Mouse (Mus musculus): Measurements from ENCODE around the gene Palm2. TPM values are rescaled to one million over a fixed set of nuclear protein-coding genes. Genes with fewer than 3 reads are reported as not detected.

Palm2 gene
- total RNA-seq, 2 experiments from 2014 or later = 59.0 to 68.7 TPM

- DNase-seq (ENCODE audit: low spot score in 2 of 2) = peak; percentile 73
- intact Hi-C loops (cut with DNase I) = no loop called here
These were observed 127.0 kb downstream of the Palm2 start for GRCm38 (mm10) chr4:57561055-57561454.

GRCm38 (mm10) chr4:57565283-57565682, 131.2 kb downstream of the Palm2 start:
- no peak for DNase-seq (ENCODE audit: low spot score in 2 of 2)
- intact Hi-C loops (cut with DNase I) = no loop called here

DNA sequence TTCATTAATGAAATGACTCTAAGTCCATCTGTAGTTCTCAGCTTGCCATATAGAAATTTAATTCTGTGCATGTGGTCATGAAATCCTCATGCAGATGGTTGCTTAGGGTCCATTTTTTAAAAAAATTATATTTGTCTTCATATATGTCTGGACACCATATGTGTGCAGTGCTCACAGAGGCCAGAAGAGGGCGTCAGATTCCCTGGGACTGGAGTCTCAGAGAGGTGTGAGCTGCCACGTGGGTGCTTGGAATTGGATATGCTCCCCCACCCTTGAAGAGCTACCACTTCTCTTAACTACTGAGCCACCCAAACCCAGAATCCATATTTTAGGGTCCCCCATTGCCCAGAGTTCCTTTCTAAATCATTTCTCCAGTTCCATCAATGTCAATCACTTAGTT, 131.8 kb downstream of the Palm2 start:
- no peak for DNase-seq (ENCODE audit: low spot score in 2 of 2)
- intact Hi-C loops (cut with DNase I) = no loop called here

GRCm38 (mm10) chr4:57567666-57568206, 133.7 kb downstream of the Palm2 start, which contains the start of gene Pakap:
Gene Pakap, plus strand, starts transcription at chr4:57568179.
- DNase-seq (ENCODE audit: low spot score in 2 of 2) = peak; percentile 75 to 87
- intact Hi-C loops (cut with DNase I) = loop anchor here (2.0 kb wide), 1 partner anchor 39 kb away; no protein-coding TSS in a partner anchor

DNA sequence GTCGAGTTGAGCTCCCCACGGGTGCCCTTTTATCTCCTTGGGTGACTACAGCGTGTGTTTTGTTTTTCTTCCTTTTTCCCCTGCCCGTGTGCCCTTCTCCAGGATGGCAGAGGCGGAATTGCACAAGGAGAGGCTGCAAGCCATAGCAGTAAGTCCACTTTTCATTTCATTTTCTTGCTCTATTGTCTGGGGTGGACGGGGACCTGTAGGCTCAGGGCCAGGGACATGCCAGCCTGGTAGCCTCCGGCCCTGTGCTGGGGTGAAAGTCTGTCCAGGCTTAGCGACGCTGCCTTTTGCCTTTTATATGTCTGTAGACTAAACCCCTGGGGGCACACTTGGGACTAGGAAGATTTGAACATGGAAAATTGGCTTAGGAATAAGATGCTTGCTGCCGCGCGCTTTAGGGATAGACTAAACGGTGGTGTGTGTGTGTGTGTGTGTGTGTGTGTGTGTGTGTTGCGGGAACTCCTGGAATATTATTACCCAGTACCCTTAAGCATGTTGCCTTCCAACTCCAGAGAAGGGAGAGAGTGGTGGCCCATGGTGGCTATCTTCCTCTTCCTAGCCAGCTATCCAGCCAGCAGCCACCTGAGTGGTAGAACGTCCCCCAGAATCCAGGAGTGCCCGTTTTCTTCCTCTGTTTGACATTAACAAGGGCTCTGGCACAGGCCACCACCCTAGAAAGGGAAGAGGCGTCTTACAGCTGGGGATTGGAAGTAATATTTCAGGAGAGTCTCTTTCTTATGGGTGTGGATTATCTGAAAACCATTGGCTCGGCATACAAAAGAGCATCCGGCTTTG, 134.4 kb downstream of the Palm2 start:
- intact Hi-C loops (cut with DNase I) = loop anchor here (2.0 kb wide), 1 partner anchor 38 kb away; no protein-coding TSS in a partner anchor
- no peak for DNase-seq (ENCODE audit: low spot score in 2 of 2)

DNA sequence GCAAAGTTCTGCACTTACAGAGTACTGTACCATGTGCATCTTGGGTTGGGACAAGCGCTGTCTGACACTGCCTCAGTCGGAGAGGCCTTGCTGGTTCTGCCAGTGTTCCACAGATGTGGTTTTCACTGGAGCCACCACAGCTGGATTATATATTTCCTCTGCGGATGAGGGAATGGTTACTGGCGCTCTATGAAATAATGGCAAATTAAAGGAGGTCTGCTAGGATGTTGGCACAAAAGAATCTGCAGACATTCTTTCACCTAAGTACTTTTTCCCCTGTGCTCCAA, 135.0 kb downstream of the Palm2 start:
- intact Hi-C loops (cut with DNase I) = loop anchor here (2.0 kb wide), 1 partner anchor 38 kb away; no protein-coding TSS in a partner anchor
- no peak for DNase-seq (ENCODE audit: low spot score in 2 of 2)

DNA sequence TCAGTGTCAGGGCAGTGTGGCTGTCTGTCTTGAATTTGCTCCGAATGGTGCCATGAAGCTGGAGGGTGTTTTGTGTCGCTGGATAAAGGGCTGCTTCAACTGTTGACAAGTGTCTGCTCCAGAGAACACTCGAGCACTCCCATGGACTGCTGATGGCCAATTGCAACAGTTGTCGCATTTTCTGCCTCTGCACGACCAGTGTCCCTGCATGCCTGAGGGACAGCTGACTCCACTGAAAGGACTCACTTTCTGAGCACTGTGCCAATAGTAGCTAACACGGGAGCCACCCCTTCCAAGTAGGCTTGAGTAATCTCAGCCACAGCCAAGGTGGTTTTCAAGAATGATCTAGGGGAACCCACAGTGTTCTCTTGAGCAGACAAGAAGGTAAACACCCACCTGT, 135.7 kb downstream of the Palm2 start:
- DNase-seq (ENCODE audit: low spot score in 2 of 2) = no peak
- intact Hi-C loops (cut with DNase I) = loop anchor here (2.0 kb wide), 1 partner anchor 37 kb away; no protein-coding TSS in a partner anchor

DNA sequence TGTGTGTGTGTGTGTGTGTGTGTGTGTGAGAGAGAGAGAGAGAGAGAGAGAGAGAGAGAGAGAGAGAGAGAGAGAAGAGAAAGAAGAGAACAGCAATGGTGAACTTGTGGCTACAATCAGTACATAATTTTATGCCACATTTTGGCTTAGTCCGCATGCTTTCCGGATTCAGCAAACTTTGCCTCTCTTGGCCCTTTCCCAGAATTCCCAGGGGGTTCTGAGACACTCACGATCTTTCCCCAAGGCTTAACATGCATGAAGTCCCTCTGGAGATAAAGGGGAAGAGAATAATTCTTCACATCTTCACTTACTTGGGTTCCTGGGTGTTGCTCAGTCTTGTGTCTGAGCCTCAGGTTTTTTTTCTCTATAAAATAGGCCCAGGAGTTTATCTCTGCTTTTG, 136.2 kb downstream of the Palm2 start:
- DNase-seq (ENCODE audit: low spot score in 2 of 2) = no peak
- intact Hi-C loops (cut with DNase I) = no loop called here

DNA sequence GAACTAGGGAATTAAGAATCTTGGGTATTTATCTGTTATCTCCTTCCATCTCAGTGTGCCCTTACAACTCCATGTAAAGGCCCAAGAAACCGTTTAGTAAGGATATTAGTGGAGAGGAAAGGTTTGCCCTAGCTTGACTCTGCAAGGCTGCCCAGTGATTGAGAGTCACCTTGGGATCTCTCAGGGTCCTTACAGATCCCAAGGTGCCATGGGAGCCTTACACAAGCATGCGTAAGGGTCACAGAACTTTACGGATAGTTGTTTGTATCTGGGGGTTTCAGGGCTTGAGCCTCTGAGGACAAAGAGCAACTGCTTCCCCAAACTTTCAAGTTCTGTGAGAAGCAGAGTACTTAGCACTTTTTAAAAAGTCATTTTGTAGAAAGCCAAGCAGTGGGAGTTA, 140.1 kb downstream of the Palm2 start:
- DNase-seq (ENCODE audit: low spot score in 2 of 2) = no peak
- intact Hi-C loops (cut with DNase I) = no loop called here

DNA sequence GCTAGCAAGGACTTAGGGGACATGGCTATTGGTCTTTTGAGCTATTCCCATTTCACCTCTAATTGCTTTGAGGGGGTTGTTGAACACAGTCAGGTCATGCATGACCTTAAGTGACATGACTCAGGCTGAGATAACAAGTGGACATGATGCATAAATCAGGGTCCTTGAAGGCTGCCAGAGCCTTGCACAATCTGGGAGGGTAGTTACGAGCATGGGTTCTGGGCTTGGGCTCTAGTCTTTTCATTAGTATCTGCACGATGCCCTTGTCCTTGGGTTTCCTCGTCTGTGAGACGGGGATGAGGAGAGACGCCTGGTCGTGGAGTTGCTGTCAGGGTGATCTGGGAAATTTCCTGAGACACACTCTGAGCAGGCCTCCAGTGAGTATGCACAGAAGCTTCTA, 140.6 kb downstream of the Palm2 start:
- DNase-seq (ENCODE audit: low spot score in 2 of 2) = no peak
- intact Hi-C loops (cut with DNase I) = no loop called here

- intact Hi-C loops (cut with DNase I) = no loop called here
These were observed 141.6 kb downstream of the Palm2 start for GRCm38 (mm10) chr4:57575686-57576085.

GRCm38 (mm10) chr4:57576095-57576494, 142.0 kb downstream of the Palm2 start:
- DNase-seq (ENCODE audit: low spot score in 2 of 2) = no peak
- intact Hi-C loops (cut with DNase I) = no loop called here

More at GRCm38 (mm10) chr4:57575686-57576085, 141.6 kb downstream of the Palm2 start:
- no peak for DNase-seq (ENCODE audit: low spot score in 2 of 2)

GRCm38 (mm10) chr4:57579683-57580082, 145.6 kb downstream of the Palm2 start:
- intact Hi-C loops (cut with DNase I) = no loop called here
- no peak for DNase-seq (ENCODE audit: low spot score in 2 of 2)

- no peak for DNase-seq (ENCODE audit: low spot score in 2 of 2)
- intact Hi-C loops (cut with DNase I) = no loop called here
These were observed 151.3 kb downstream of the Palm2 start for GRCm38 (mm10) chr4:57585281-57585800.

DNA sequence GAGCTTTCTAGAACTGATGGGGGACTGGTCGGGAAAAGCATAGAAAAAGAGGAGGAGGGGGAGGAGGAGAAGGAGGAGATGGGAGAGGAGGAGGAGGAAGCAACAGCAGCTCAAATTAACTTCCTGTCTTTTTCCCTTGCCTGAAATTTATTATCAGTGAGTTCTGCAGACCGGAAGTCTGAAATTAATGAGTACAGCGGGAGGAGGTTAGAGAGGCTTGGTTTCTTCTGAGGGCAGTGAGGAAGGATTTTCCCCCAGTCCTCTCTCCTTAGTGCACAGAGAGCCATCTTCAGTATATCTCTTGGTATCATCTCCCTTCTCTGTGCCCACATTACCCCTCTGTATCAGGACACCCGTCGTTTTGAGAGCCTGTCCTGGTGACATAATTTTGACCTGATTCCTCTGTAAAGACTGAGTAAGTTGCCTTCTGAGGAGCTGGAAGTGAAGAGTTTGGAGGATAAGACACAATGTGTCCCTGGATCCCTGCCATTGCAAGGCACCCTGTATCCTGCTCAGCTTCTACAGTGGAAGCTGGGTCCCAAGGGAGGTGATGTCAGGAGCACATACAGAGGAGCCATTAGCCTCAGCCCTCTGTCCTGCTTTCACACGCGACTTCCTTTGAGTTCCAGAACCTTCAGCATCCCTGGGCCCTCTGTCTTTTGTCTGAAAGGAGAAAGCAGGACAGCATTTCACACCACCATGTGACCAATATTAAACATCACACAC, 153.0 kb downstream of the Palm2 start:
- DNase-seq (ENCODE audit: low spot score in 2 of 2) = no peak
- intact Hi-C loops (cut with DNase I) = no loop called here

DNA sequence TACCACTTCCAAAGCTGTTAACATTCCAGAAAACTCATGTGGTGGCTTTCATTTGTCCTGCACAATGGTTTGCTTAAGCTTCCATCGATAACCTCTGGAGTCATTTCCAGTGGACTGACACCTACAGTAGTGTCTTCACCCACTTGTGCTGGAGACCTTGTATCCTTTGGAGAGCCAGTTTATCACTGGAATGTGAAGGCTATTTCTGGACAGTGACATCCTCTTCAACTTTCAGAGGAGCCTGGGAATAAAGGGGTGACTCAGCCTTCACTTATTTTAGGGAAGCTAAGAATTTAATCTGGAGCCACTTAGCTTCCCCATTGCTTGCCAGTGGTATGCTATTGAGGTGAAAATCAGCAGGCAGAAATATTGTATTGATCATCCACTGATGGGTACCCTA, 154.3 kb downstream of the Palm2 start:
- no peak for DNase-seq (ENCODE audit: low spot score in 2 of 2)
- intact Hi-C loops (cut with DNase I) = no loop called here

DNA sequence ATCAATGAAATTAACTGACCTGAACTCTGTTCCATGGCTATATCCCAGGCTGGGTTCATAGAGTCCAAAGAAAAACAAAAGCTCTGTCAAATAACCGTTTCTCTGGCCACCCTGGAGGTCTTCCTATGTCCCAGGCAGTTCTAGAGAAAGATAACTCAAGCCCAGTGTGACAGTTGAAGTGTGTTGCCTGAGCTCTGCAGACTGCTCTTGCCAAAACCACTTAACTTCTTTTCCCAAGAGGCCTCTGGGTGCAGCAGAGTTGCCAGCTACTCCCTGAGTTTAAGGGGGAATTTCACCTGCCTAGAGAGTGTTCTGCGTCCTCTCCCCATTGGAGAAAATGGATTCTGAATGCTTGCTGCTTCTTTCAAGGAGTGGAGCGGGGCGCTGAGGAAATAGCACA, 158.7 kb downstream of the Palm2 start:
- intact Hi-C loops (cut with DNase I) = no loop called here
- DNase-seq (ENCODE audit: low spot score in 2 of 2) = no peak

- DNase-seq (ENCODE audit: low spot score in 2 of 2) = no peak
- intact Hi-C loops (cut with DNase I) = loop anchor here (10.0 kb wide), 1 partner anchor 165 kb away; the partner anchor contains the start of gene Palm2
These were observed 165.9 kb downstream of the Palm2 start for GRCm38 (mm10) chr4:57599946-57600345.

- DNase-seq (ENCODE audit: low spot score in 2 of 2) = no peak
- intact Hi-C loops (cut with DNase I) = loop anchor here (10.0 kb wide), 1 partner anchor 166 kb away; the partner anchor contains the start of gene Palm2
These were observed 166.8 kb downstream of the Palm2 start for GRCm38 (mm10) chr4:57600685-57601457.

All from left cerebral cortex, postnatal 36 days (tissue).